Mouse (Mus musculus) large intestine, adult 2 months (tissue): ENCODE results near the gene Jsrp1. TPM values are rescaled to one million over a fixed set of nuclear protein-coding genes. Genes with fewer than 3 reads are reported as not detected.
A peak's percentile ranks its signal among the peaks of the same experiment; 100 is the strongest.
"Not testable (repeated sequence)": the region's sequence is repeated elsewhere in the genome, so short reads cannot be mapped to it uniquely, and the experiment has no call there.

Source experiments
- DNase-seq: peaks from one replicate; pipeline ENCODE4 v3.0.0-alpha.2; 2012; ENCODE audit warnings: low read depth, low spot score
- WGBS: fragments of 180-500 bp; shearing (Covaris S2); methylation state at CpG from one replicate; pipeline ENCODE4 v1.1.7; 2018; 5-methylcytosine and 5-hydroxymethylcytosine counted together
- polyA plus RNA-seq: library from polyadenylated mRNA; depleted of rRNA; stranded (reverse); fragments of >200 nt; gene quantifications from 2 replicates; pipeline ENCODE4 v1.2.3, GENCODE M21; 2012

The Jsrp1 gene
- polyA plus RNA-seq, 1 experiment: not detected

- DNase-seq: not testable (repeated sequence)
- 70% methylated on average over 3 of the region's 3 CpGs for WGBS
Observed at GRCm38 (mm10) chr10:80816303-80816702, 3.0 kb upstream of the Jsrp1 start.

- DNase-seq: no peak
- 57% methylated on average over 7 of the region's 7 CpGs for WGBS
Observed at GRCm38 (mm10) chr10:80814800-80815199, 1.5 kb upstream of the Jsrp1 start.

- no peak for DNase-seq
- 32% methylated on average over 5 of the region's 5 CpGs for WGBS
Observed at GRCm38 (mm10) chr10:80812391-80813041, 782 bp downstream of the Jsrp1 start.

- no peak for DNase-seq
- 15% methylated on average over 20 of the region's 20 CpGs for WGBS
Observed at GRCm38 (mm10) chr10:80810084-80810483, 3.2 kb downstream of the Jsrp1 start.

GRCm38 (mm10) chr10:80808985-80809632 lies 4.2 kb downstream of the Jsrp1 start:
- 19% methylated on average over 18 of the region's 18 CpGs for WGBS
- DNase-seq: no peak

- 33% methylated on average over 40 of the region's 40 CpGs for WGBS
Observed at GRCm38 (mm10) chr10:80808099-80808984, 5.0 kb downstream of the Jsrp1 start.

GRCm38 (mm10) chr10:80807057-80807627 lies 6.2 kb downstream of the Jsrp1 start:
- DNase-seq: no peak
- WGBS: under 1% methylated on average over 58 of the region's 58 CpGs

More at GRCm38 (mm10) chr10:80808099-80808984, 5.0 kb downstream of the Jsrp1 start:
- DNase-seq: no peak

GRCm38 (mm10) chr10:80806341-80807056 lies 6.8 kb downstream of the Jsrp1 start:
- 65% methylated on average over 34 of the region's 34 CpGs for WGBS
- no peak for DNase-seq

- WGBS: 14% methylated on average over 3 of the region's 3 CpGs
- DNase-seq: no peak
Observed at GRCm38 (mm10) chr10:80805925-80806324, 7.4 kb downstream of the Jsrp1 start.

GRCm38 (mm10) chr10:80805322-80805721 lies 8.0 kb downstream of the Jsrp1 start:
- 93% methylated on average over 5 of the region's 5 CpGs for WGBS
- DNase-seq: no peak

GRCm38 (mm10) chr10:80804916-80805315 lies 8.4 kb downstream of the Jsrp1 start, which contains the start of gene Amh:
Gene Amh (plus strand): TSS chr10:80805243.
- DNase-seq: no peak
- WGBS: 78% methylated on average over 6 of the region's 6 CpGs

GRCm38 (mm10) chr10:80804340-80804739 lies 9.0 kb downstream of the Jsrp1 start:
- DNase-seq: no peak
- 97% methylated on average over 2 of the region's 2 CpGs for WGBS

- 93% methylated on average over 3 of the region's 3 CpGs for WGBS
- no peak for DNase-seq
Observed at GRCm38 (mm10) chr10:80802996-80803395, 10.3 kb downstream of the Jsrp1 start.

GRCm38 (mm10) chr10:80802204-80802912 lies 10.9 kb downstream of the Jsrp1 start:
- DNase-seq: no peak
- 82% methylated on average over 10 of the region's 10 CpGs for WGBS

- no peak for DNase-seq
- under 1% methylated on average over 18 of the region's 18 CpGs for WGBS
Observed at GRCm38 (mm10) chr10:80799070-80799566, 14.2 kb downstream of the Jsrp1 start.

- DNase-seq: peak; percentile 80
- WGBS: under 1% methylated on average over 104 of the region's 104 CpGs
Observed at GRCm38 (mm10) chr10:80798150-80799006, 14.9 kb downstream of the Jsrp1 start, which contains the start of the genes Sf3a2 and Plekhj1. Gene Sf3a2 (plus strand): TSS chr10:80798198. Gene Plekhj1 (minus strand): TSS chr10:80798626.
